In the genomic region with DNA sequence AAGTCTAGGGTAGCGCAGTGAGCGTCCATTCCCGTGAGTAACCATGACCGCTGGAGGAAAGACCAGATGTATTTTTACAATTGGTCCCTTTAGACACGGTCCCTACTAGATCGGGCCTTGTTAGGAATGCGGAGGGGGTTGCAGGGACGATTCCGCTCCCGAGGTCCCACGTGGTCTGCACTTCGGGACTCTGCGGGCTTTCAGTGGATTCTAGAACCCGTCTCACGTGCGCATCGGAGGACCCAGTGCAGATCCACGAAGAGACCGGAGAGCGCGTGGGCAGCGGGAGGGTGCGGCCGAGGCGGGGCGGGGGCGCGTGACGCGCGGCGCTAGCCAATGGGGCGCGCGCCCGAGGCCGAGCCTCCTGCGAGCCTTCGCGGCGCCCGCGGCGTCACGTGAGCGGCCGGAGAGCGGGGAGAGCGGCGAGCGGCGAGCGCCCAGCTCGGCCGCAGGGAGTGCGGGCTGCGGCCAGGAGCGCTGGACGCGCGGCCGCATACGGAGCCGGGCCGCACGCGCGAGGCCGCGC, we compare ENCODE assay signal across 8 mouse cellular contexts. TPM values are rescaled to one million over a fixed set of nuclear protein-coding genes. Genes with fewer than 3 reads are reported as not detected.
A peak's percentile ranks its signal among the peaks of the same experiment; 100 is the strongest.
DNase-seq lines count a peak whose midpoint lies in the region; ATAC-seq and TF ChIP-seq lines count a peak whose summit lies in the region.

A gene (plus strand): TSS at position 396 of the 526 bp plus-strand sequence.

- peaks cover 12% of the 10 kb centered on the region for H3K27me3 ChIP-seq in forebrain, embryonic 16.5 days (replicated peaks; ENCODE audit: control insufficient read depth, insufficient read depth, low read length)
- H3K27me3 ChIP-seq in heart, postnatal 0 days (ENCODE audit: control insufficient read depth, insufficient read depth, low read length): peaks cover 14% of the 10 kb centered on the region
- peaks cover 46% of the 10 kb centered on the region for H3K27me3 ChIP-seq in liver, embryonic 11.5 days (replicated peaks; ENCODE audit: control insufficient read depth, insufficient read depth, low read length)
- peaks cover 38% of the 10 kb centered on the region for H3K27me3 ChIP-seq in neural tube, embryonic 12.5 days (replicated peaks)

- H3K4me1 ChIP-seq in forebrain, embryonic 16.5 days (replicated peaks; ENCODE audit: control insufficient read depth, insufficient read depth, low read length): peaks cover 19% of the 10 kb centered on the region
- H3K4me1 ChIP-seq in heart, postnatal 0 days (ENCODE audit: control insufficient read depth, insufficient read depth): peaks cover 37% of the 10 kb centered on the region
- peaks cover 7% of the 10 kb centered on the region for H3K4me1 ChIP-seq in liver, embryonic 11.5 days (replicated peaks; ENCODE audit: control insufficient read depth, insufficient read depth, low read length)
- H3K4me1 ChIP-seq in neural tube, embryonic 12.5 days: peaks cover 14% of the 10 kb centered on the region

- no peak; the same call in 1 of the 2 replicates for TF ChIP-seq EP300 in heart, postnatal 0 days (IDR thresholded peaks at IDR 0.05; ENCODE audit: low read depth)

- H3K4me3 ChIP-seq in forebrain, embryonic 16.5 days (replicated peaks; ENCODE audit: low read length): peak within 1 kb of the TSS; percentile 65
- peak within 1 kb of the TSS; percentile 83 for H3K4me3 ChIP-seq in heart, postnatal 0 days (ENCODE audit: low read depth, low read length)
- peak within 1 kb of the TSS; percentile 64 for H3K4me3 ChIP-seq in liver, embryonic 11.5 days (ENCODE audit: low read depth, low read length)
- peak within 1 kb of the TSS; percentile 58 for H3K4me3 ChIP-seq in neural tube, embryonic 12.5 days

- H3K4me2 ChIP-seq in forebrain, embryonic 16.5 days (ENCODE audit: low read length): peak within 1 kb of the TSS; percentile 100
- peak within 1 kb of the TSS; percentile 96 for H3K4me2 ChIP-seq in heart, postnatal 0 days (ENCODE audit: low read depth, low read length)
- H3K4me2 ChIP-seq in liver, embryonic 11.5 days: peak within 1 kb of the TSS; percentile 91
- peak within 1 kb of the TSS; percentile 100 for H3K4me2 ChIP-seq in neural tube, embryonic 12.5 days (replicated peaks)

- no peak for TF ChIP-seq CTCF in heart, postnatal 0 days (IDR thresholded peaks at IDR 0.05; ENCODE audit: low read depth)

- H3K36me3 ChIP-seq in forebrain, embryonic 16.5 days (ENCODE audit: control insufficient read depth, insufficient read depth): no peaks in the 10 kb centered on the region
- peaks cover 11% of the 10 kb centered on the region for H3K36me3 ChIP-seq in heart, postnatal 0 days (replicated peaks; ENCODE audit: control insufficient read depth, insufficient read depth, low read length)
- H3K36me3 ChIP-seq in liver, embryonic 11.5 days (ENCODE audit: control insufficient read depth, insufficient read depth, low read length): no peaks in the 10 kb centered on the region
- H3K36me3 ChIP-seq in neural tube, embryonic 12.5 days: no peaks in the 10 kb centered on the region

- peak within 1 kb of the TSS; percentile 67 for H3K9ac ChIP-seq in forebrain, embryonic 16.5 days (replicated peaks; ENCODE audit: low read depth, low read length)
- H3K9ac ChIP-seq in heart, postnatal 0 days (replicated peaks; ENCODE audit: low read depth, low read length): peak within 1 kb of the TSS; percentile 96
- H3K9ac ChIP-seq in liver, embryonic 11.5 days (ENCODE audit: low read depth, low read length): peak within 1 kb of the TSS; percentile 55
- H3K9ac ChIP-seq in neural tube, embryonic 12.5 days: peak within 1 kb of the TSS; percentile 57

- DNase-seq in ES-CJ7 (ENCODE audit: low read depth, low spot score): peak; percentile 56
- DNase-seq in cerebellum, adult 18-20 months: peak; percentile 88 to 93
- DNase-seq in heart, postnatal 0 days (ENCODE audit: low spot score): peak; percentile 74
- DNase-seq in kidney, postnatal 25 days: peak; percentile 84 to 95
- DNase-seq in liver, embryonic 11.5 days (ENCODE audit: low spot score): peak; percentile 57
- DNase-seq in urinary bladder, postnatal 25 days (ENCODE audit: low spot score): peak; percentile 77

- under 1% methylated on average over 63 of the region's 70 CpGs for WGBS in forebrain, embryonic 16.5 days
- WGBS in heart, postnatal 0 days: under 1% methylated on average over 62 of the region's 70 CpGs
- WGBS in liver, embryonic 11.5 days: under 1% methylated on average over 70 of the region's 70 CpGs
- WGBS in neural tube, embryonic 12.5 days: under 1% methylated on average over 70 of the region's 70 CpGs

- peak within 1 kb of the TSS; percentile 33; the same call in 1 of the 2 replicates for H3K27ac ChIP-seq in forebrain, embryonic 16.5 days (ENCODE audit: low read length)
- peak within 1 kb of the TSS; percentile 97 for H3K27ac ChIP-seq in heart, postnatal 0 days (ENCODE audit: low read depth)
- peak within 1 kb of the TSS; percentile 74 for H3K27ac ChIP-seq in liver, embryonic 11.5 days (ENCODE audit: low read depth, low read length)
- no peak within 1 kb of the TSS for H3K27ac ChIP-seq in neural tube, embryonic 12.5 days

- no peaks in the 10 kb centered on the region for H3K9me3 ChIP-seq in forebrain, embryonic 16.5 days (ENCODE audit: control insufficient read depth, low read length)
- H3K9me3 ChIP-seq in heart, postnatal 0 days (replicated peaks; ENCODE audit: control insufficient read depth, low read length): no peaks in the 10 kb centered on the region
- H3K9me3 ChIP-seq in liver, embryonic 11.5 days (ENCODE audit: control insufficient read depth, low read length): no peaks in the 10 kb centered on the region
- H3K9me3 ChIP-seq in neural tube, embryonic 12.5 days: no peaks in the 10 kb centered on the region

- peak; percentile 58 for ATAC-seq in forebrain, embryonic 16.5 days
- peak; percentile 60 for ATAC-seq in heart, postnatal 0 days (ENCODE audit: insufficient read depth, low read depth)
- peak; percentile 60 for ATAC-seq in liver, embryonic 11.5 days (replicated peaks; ENCODE audit: low FRiP score)
- ATAC-seq in neural tube, embryonic 12.5 days (ENCODE audit: low FRiP score, low read depth): peak; percentile 70

RNA-seq across cellular contexts. Expression of the gene that starts here (rescaled TPM):
- polyA plus RNA-seq in forebrain, embryonic 16.5 days (2015; fragmentation: Nextera tagmentation; extraction: Ambion mirVana): 11.6 and 14.3 TPM in 2 replicates
- total RNA-seq in heart, postnatal 0 days (2014; rRNA removed; ENCODE audit: low replicate concordance): 56.9 and 74.5 TPM in 2 replicates
- 15.6 and 23.4 TPM in 2 replicates for polyA plus RNA-seq in heart, postnatal 0 days (2015; fragmentation: Nextera tagmentation; extraction: Ambion mirVana)
- 10.6 and 12.3 TPM in 2 replicates for polyA plus RNA-seq in liver, embryonic 11.5 days (2014; fragmentation: Nextera tagmentation; extraction: Ambion mirVana)
- polyA plus RNA-seq in neural tube, embryonic 12.5 days (2016; fragmentation: Nextera tagmentation; extraction: Ambion mirVana): 6.1 and 6.6 TPM in 2 replicates
